Mouse (Mus musculus) cerebellum, postnatal 25 days (tissue): ENCODE results near the gene 9130230L23Rik.

Experiments used
- DNase-seq, 2 experiments: peaks; one replicate each; pipeline ENCODE4 v3.0.0; 2021; ENCODE audit warnings: mixed read lengths in 2 of 2

Gene 9130230L23Rik

GRCm38 (mm10) chr5:66004134-66004925 lies at the start of gene 9130230L23Rik:
Gene 9130230L23Rik (minus strand): TSS chr5:66004285.
- no peak for DNase-seq

GRCm38 (mm10) chr5:66052777-66053548 lies 48.9 kb upstream of the 9130230L23Rik start:
- DNase-seq, result no peak

- no peak for DNase-seq
Measured at GRCm38 (mm10) chr5:66050841-66051240, 46.8 kb upstream of the 9130230L23Rik start.

GRCm38 (mm10) chr5:66046356-66046755 lies 42.3 kb upstream of the 9130230L23Rik start:
- no peak for DNase-seq

GRCm38 (mm10) chr5:66043897-66044296 lies 39.8 kb upstream of the 9130230L23Rik start:
- no peak for DNase-seq

GRCm38 (mm10) chr5:66042651-66043340 lies 38.7 kb upstream of the 9130230L23Rik start:
- no peak for DNase-seq

GRCm38 (mm10) chr5:66040744-66041279 lies 36.7 kb upstream of the 9130230L23Rik start:
- no peak for DNase-seq

GRCm38 (mm10) chr5:66039813-66040212 lies 35.7 kb upstream of the 9130230L23Rik start:
- no peak for DNase-seq

GRCm38 (mm10) chr5:66037066-66037465 lies 33.0 kb upstream of the 9130230L23Rik start:
- no peak for DNase-seq

- no peak for DNase-seq
Measured at GRCm38 (mm10) chr5:66036440-66037054, 32.5 kb upstream of the 9130230L23Rik start.

GRCm38 (mm10) chr5:66034375-66035195 lies 30.5 kb upstream of the 9130230L23Rik start:
- no peak for DNase-seq

- no peak for DNase-seq
Measured at GRCm38 (mm10) chr5:66032826-66033225, 28.7 kb upstream of the 9130230L23Rik start.

GRCm38 (mm10) chr5:66031699-66032098 lies 27.6 kb upstream of the 9130230L23Rik start:
- no peak for DNase-seq

- no peak for DNase-seq
Measured at GRCm38 (mm10) chr5:66028232-66028631, 24.1 kb upstream of the 9130230L23Rik start.

- DNase-seq, result no peak
Measured at GRCm38 (mm10) chr5:66027206-66027605, 23.1 kb upstream of the 9130230L23Rik start.

- DNase-seq, result no peak
Measured at GRCm38 (mm10) chr5:66026796-66027195, 22.7 kb upstream of the 9130230L23Rik start.

- DNase-seq, result no peak
Measured at GRCm38 (mm10) chr5:66015449-66015961, 11.4 kb upstream of the 9130230L23Rik start.

- no peak for DNase-seq
Measured at GRCm38 (mm10) chr5:66014437-66014836, 10.4 kb upstream of the 9130230L23Rik start.

- DNase-seq, result no peak
Measured at GRCm38 (mm10) chr5:66013999-66014398, 9.9 kb upstream of the 9130230L23Rik start.

- no peak for DNase-seq
Measured at GRCm38 (mm10) chr5:66008245-66008967, 4.3 kb upstream of the 9130230L23Rik start.
